Mouse (Mus musculus) intestine, postnatal 0 days (tissue): Measurements from ENCODE around the gene Cks2. TPM values are rescaled to one million over a fixed set of nuclear protein-coding genes. Genes with fewer than 3 reads are reported as not detected.

ENCODE experiments used
- ATAC-seq: fragments of 200-750 bp; cut with Nextera tagmentation; 2 replicates; pipeline ENCODE4 v1.8.0; 2017; ENCODE audit warnings: mild to moderate bottlenecking, moderate TSS enrichment, moderate library complexity
- H3K27ac ChIP-seq: fragments of 300-500 bp; sonication (generic); 2 replicates; pipeline ENCODE4 v1.5.1; 2014; ENCODE audit warnings: mild to moderate bottlenecking, low read depth, low read length, moderate library complexity
- H3K27me3 ChIP-seq: fragments of 300-500 bp; sonication (generic); replicated peaks from 2 replicates; pipeline ENCODE4 v1.6.1; 2014; ENCODE audit warnings: low read length, mixed read lengths; ENCODE audit not compliant: control insufficient read depth, insufficient read depth
- H3K36me3 ChIP-seq: fragments of 300-500 bp; sonication (generic); 2 replicates; pipeline ENCODE4 v1.6.1; 2014; ENCODE audit warnings: mild to moderate bottlenecking, moderate library complexity; ENCODE audit not compliant: control insufficient read depth, insufficient read depth
- H3K4me1 ChIP-seq: fragments of 300-500 bp; sonication (generic); replicated peaks from 2 replicates; pipeline ENCODE4 v1.6.1; 2014; ENCODE audit warnings: antibody characterized with exemption, low read length, mixed read lengths; ENCODE audit not compliant: control insufficient read depth, insufficient read depth
- H3K4me2 ChIP-seq: fragments of 300-500 bp; sonication (generic); replicated peaks from 2 replicates; pipeline ENCODE4 v1.6.1; 2014; ENCODE audit warnings: low read depth, mild to moderate bottlenecking, moderate library complexity
- H3K4me3 ChIP-seq: fragments of 300-500 bp; sonication (generic); 2 replicates; pipeline ENCODE4 v1.5.1; 2014; ENCODE audit warnings: low read depth, low read length
- H3K9ac ChIP-seq: fragments of 300-500 bp; sonication (generic); 2 replicates; pipeline ENCODE4 v1.6.1; 2014; ENCODE audit warnings: mild to moderate bottlenecking, low read depth, low read length
- H3K9me3 ChIP-seq: fragments of 300-500 bp; sonication (generic); 2 replicates; pipeline ENCODE4 v1.6.1; 2016; ENCODE audit warnings: mixed run types; ENCODE audit not compliant: control insufficient read depth
- CTCF ChIP-seq: sonication (generic); IDR thresholded peaks from 2 replicates; pipeline ENCODE4 v1.5.1; 2016; ENCODE audit warnings: low read depth, mild to moderate bottlenecking, control low read depth, antibody characterized with exemption, moderate library complexity
- WGBS: fragments of 180-500 bp; shearing (Covaris S2); extraction: QIAGEN DNeasy Blood & Tissue Kit; methylation state at CpG from one replicate; pipeline ENCODE4 v1.1.7; 2014; 5-methylcytosine and 5-hydroxymethylcytosine counted together
- polyA plus RNA-seq: library from polyadenylated mRNA; unstranded; fragments of >200 nt; fragmentation: Nextera tagmentation; extraction: Ambion mirVana; gene quantifications from 2 replicates; pipeline ENCODE4 v1.2.1, GENCODE M21; 2015

The Cks2 gene
- polyA plus RNA-seq, 1 experiment from 2014 or later = 119 TPM

GRCm38 (mm10) chr13:51617861-51618260 is 27.2 kb upstream of the Cks2 start:
- ATAC-seq = no peak
- WGBS = 18% methylated on average over 6 of the region's 6 CpGs
- TF ChIP-seq CTCF = peak; percentile 85
- no peaks in the 10 kb centered on the region for H3K4me1 ChIP-seq
- no peak overlapping the region for H3K4me3 ChIP-seq
- H3K27ac ChIP-seq = no peak overlapping the region
- no peaks in the 10 kb centered on the region for H3K27me3 ChIP-seq
- no peak overlapping the region for H3K4me2 ChIP-seq
- H3K9ac ChIP-seq = no peak overlapping the region
- H3K36me3 ChIP-seq = no peaks in the 10 kb centered on the region
- H3K9me3 ChIP-seq = no peaks in the 10 kb centered on the region

GRCm38 (mm10) chr13:51618602-51619001 is 26.4 kb upstream of the Cks2 start:
- Histone ChIP-seq H3K4me2 (no peak overlapping the region), H3K4me3 (no peak overlapping the region), H3K27ac (no peak overlapping the region), H3K27me3 (no peaks in the 10 kb centered on the region), H3K4me1 (no peaks in the 10 kb centered on the region), H3K9ac (no peak overlapping the region), H3K9me3 (no peaks in the 10 kb centered on the region), H3K36me3 (no peaks in the 10 kb centered on the region)
- no peak for TF ChIP-seq CTCF
- no peak for ATAC-seq
- 23% methylated on average over 9 of the region's 9 CpGs for WGBS

- Histone ChIP-seq H3K9me3 (no peaks in the 10 kb centered on the region), H3K9ac (no peak overlapping the region), H3K27ac (no peak overlapping the region), H3K27me3 (no peaks in the 10 kb centered on the region), H3K4me1 (no peaks in the 10 kb centered on the region), H3K4me2 (no peak overlapping the region), H3K36me3 (no peaks in the 10 kb centered on the region), H3K4me3 (no peak overlapping the region)
- 85% methylated on average over 5 of the region's 5 CpGs for WGBS
- TF ChIP-seq CTCF = no peak
- ATAC-seq = no peak
Observed at GRCm38 (mm10) chr13:51622626-51623025, 22.4 kb upstream of the Cks2 start.

GRCm38 (mm10) chr13:51623678-51624077 is 21.4 kb upstream of the Cks2 start:
- Histone ChIP-seq H3K4me2 (no peak overlapping the region), H3K27me3 (no peaks in the 10 kb centered on the region), H3K4me3 (no peak overlapping the region), H3K9ac (no peak overlapping the region), H3K9me3 (no peaks in the 10 kb centered on the region), H3K4me1 (no peaks in the 10 kb centered on the region), H3K36me3 (no peaks in the 10 kb centered on the region), H3K27ac (no peak overlapping the region)
- no peak for ATAC-seq
- TF ChIP-seq CTCF = no peak
- WGBS = 81% methylated on average over 2 of the region's 2 CpGs

GRCm38 (mm10) chr13:51628273-51628848 is 16.7 kb upstream of the Cks2 start:
- no peak overlapping the region for H3K27ac ChIP-seq
- no peak overlapping the region for H3K9ac ChIP-seq
- H3K27me3 ChIP-seq = no peaks in the 10 kb centered on the region
- H3K4me1 ChIP-seq = no peaks in the 10 kb centered on the region
- H3K4me3 ChIP-seq = no peak overlapping the region
- ATAC-seq = no peak
- H3K9me3 ChIP-seq = no peaks in the 10 kb centered on the region
- no peak for TF ChIP-seq CTCF
- H3K36me3 ChIP-seq = no peaks in the 10 kb centered on the region
- WGBS = 78% methylated on average over 6 of the region's 6 CpGs
- no peak overlapping the region for H3K4me2 ChIP-seq

- TF ChIP-seq CTCF = no peak
- no peak overlapping the region for H3K4me3 ChIP-seq
- no peaks in the 10 kb centered on the region for H3K9me3 ChIP-seq
- H3K9ac ChIP-seq = no peak overlapping the region
- no peaks in the 10 kb centered on the region for H3K27me3 ChIP-seq
- no peaks in the 10 kb centered on the region for H3K36me3 ChIP-seq
- WGBS = 78% methylated on average over 15 of the region's 15 CpGs
- H3K27ac ChIP-seq = no peak overlapping the region
- H3K4me2 ChIP-seq = no peak overlapping the region
- H3K4me1 ChIP-seq = no peaks in the 10 kb centered on the region
- no peak for ATAC-seq
Observed at GRCm38 (mm10) chr13:51631354-51631992, 13.6 kb upstream of the Cks2 start.
